ENCODE assay signal across 9 mouse cellular contexts in genomic region chr11:118598726-118599125, GRCm38 (mm10).
"Had no signal": no experiment of that assay in that cellular context is flagged by ENCODE, and none has a peak within 500 bp of the region (broad histone marks: within the 10 kb centered on the region; RNA-seq: fewer than 3 reads in every experiment).

No protein-coding gene starts in this region.

- H3K4me3 ChIP-seq: limb, embryonic 13.5 days; myocyte; stomach, embryonic 15.5 days had no signal

- H3K9ac ChIP-seq: limb, embryonic 13.5 days; liver, embryonic 14.5 days; stomach, embryonic 15.5 days had no signal

- H3K36me3 ChIP-seq: limb, embryonic 13.5 days; stomach, embryonic 15.5 days had no signal

- H3K9me3 ChIP-seq: limb, embryonic 13.5 days; stomach, embryonic 15.5 days had no signal

- H3K4me1 ChIP-seq: limb, embryonic 13.5 days; stomach, embryonic 15.5 days had no signal

- DNase-seq: kidney, postnatal 10 days; lung, adult 18-20 months; midbrain, embryonic 14.5 days; right cerebral cortex, postnatal 14 days; thymus, postnatal 36 days had no signal

- H3K4me2 ChIP-seq: limb, embryonic 13.5 days; stomach, embryonic 15.5 days had no signal

- H3K27ac ChIP-seq: limb, embryonic 13.5 days; liver, embryonic 14.5 days; stomach, embryonic 15.5 days had no signal
